Mouse (Mus musculus): ENCODE measurements at regions not wholly inside any gene's neighbourhood (a gene's known extent, or its start where the extent isn't known, plus 50 kb on each side); places are given as distances from the start of the nearest gene placed in this dataset.

GRCm38 (mm10) chr10:18923088-18923821 lies 78.4 kb downstream of the Perp start:
- TF ChIP-seq CTCF (IDR thresholded peaks at IDR 0.05; ENCODE audit: extremely low read depth, insufficient read depth, insufficient read length, insufficient replicate concordance) (no peak), POLR2A (IDR thresholded peaks at IDR 0.05; ENCODE audit: low read depth, low read length) (no peak)
